Mouse (Mus musculus) C2C12 (cell line): ENCODE data around the gene Scgb2b15. TPM values are rescaled to one million over a fixed set of nuclear protein-coding genes. Genes with fewer than 3 reads are reported as not detected.
"Not testable (repeated sequence)": the region's sequence is repeated elsewhere in the genome, so short reads cannot be mapped to it uniquely, and the experiment has no call there.

Experiments
- H3K27me3 ChIP-seq: one replicate; pipeline ENCODE4 v1.6.1; 2011; ENCODE audit not compliant: control insufficient read depth, insufficient read depth, insufficient read length
- H3K36me3 ChIP-seq: one replicate; pipeline ENCODE4 v1.6.1; 2011; ENCODE audit not compliant: control insufficient read depth, insufficient read depth
- H3K4me3 ChIP-seq: one replicate; pipeline ENCODE4 v1.5.1; 2011; ENCODE audit warnings: mild to moderate bottlenecking, control low read depth; ENCODE audit not compliant: poor library complexity, insufficient read depth, severe bottlenecking
- H3K79me2 ChIP-seq: one replicate; pipeline ENCODE4 v1.6.1; 2011; ENCODE audit not compliant: control insufficient read depth, insufficient read depth
- H3K79me3 ChIP-seq: one replicate; pipeline ENCODE4 v1.6.1; 2011; ENCODE audit warnings: low read depth, control low read depth
- H3ac ChIP-seq: one replicate; pipeline ENCODE3; 2011; ENCODE audit warnings: low read depth; ENCODE audit not compliant: control insufficient read depth, insufficient read length
- long read RNA-seq, 2 experiments: library from polyadenylated mRNA; unstranded; transcript quantifications; one replicate each; pipeline ENCODE4 v2.0.0; 2019 to 2020
- polyA plus RNA-seq: library from polyadenylated mRNA; unstranded; fragments of >200 nt; fragmentation: generic; extraction: Trizol; gene quantifications from one replicate; pipeline ENCODE4 v1.2.1, GENCODE M21; 2012; ENCODE audit warnings: missing spikeins

Gene Scgb2b15
- polyA plus RNA-seq, result not detected
- long read RNA-seq, experiment 1, result 0 reads
- long read RNA-seq, experiment 2, result 0 reads

DNA sequence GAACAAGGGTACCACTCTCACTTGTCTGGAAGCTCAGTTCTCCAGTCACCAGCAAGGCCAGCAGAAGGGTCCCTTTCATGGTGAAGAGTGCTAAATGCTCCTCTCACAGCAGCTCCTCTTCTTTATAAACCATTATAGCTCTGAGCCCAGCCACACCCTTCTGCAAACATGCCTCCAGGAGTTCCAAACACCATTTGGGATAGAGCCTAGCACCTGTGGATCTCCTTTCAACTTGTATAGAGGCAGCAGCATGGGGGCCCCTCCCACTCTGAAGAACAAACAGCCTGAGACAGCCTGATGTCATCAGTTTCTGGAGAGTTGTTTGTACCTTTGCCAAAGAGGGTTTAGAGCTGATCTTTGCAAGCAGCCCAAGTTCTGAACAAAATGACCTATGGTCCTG, at the start of gene Scgb2b15:
Gene Scgb2b15, minus strand, starts transcription at position 101 of the 400 bp plus-strand sequence.
- H3ac ChIP-seq, H3K4me3 ChIP-seq, H3K79me2 ChIP-seq, H3K79me3 ChIP-seq, H3K36me3 ChIP-seq, H3K27me3 ChIP-seq: not testable (repeated sequence)

DNA sequence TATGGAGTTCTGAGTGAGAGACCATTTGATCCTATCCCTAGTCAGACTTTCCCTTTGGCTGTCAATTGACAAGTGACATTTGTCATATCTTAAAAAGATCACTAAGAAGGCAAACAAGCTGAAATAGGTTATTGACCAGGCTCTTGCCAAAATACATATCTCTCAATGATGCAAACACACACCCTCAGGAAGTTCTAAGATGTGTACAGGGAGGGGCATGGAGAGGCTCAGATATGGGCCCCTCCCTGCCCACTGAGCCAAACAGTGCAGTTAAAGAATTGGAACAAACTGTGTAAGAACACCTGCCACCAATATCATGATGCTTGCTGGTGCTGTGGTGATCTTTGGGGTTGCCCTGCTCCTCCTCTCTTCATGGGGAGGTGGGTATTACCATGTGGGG, 6.8 kb upstream of the Scgb2b15 start, which contains the start of gene Scgb1b15:
Gene Scgb1b15, plus strand, starts transcription at position 301 of the 400 bp plus-strand sequence.
- not testable (repeated sequence) for H3K4me3 ChIP-seq, H3ac ChIP-seq, H3K36me3 ChIP-seq, H3K79me3 ChIP-seq, H3K27me3 ChIP-seq, H3K79me2 ChIP-seq

Other genes with a start within 250 kb of the Scgb2b15 start
- gene Scgb1b15, start 6.9 kb upstream of the Scgb2b15 start, polyA plus RNA-seq, result not detected
- not detected for gene Scgb2b17, start 226.9 kb upstream of the Scgb2b15 start, polyA plus RNA-seq
- not detected for gene Scgb1b17, start 233.8 kb upstream of the Scgb2b15 start, polyA plus RNA-seq